Mouse (Mus musculus) MEL-GATA-1-ER (cell line): ENCODE results near the gene Gpbar1.
A peak's percentile ranks its signal among the peaks of the same experiment; 100 is the strongest.

Source experiments
- DNase-seq: peaks from one replicate; pipeline ENCODE4 v3.0.0-alpha.2; 2012; ENCODE audit warnings: low read depth; ENCODE audit errors: extremely low read depth

The Gpbar1 gene

DNA sequence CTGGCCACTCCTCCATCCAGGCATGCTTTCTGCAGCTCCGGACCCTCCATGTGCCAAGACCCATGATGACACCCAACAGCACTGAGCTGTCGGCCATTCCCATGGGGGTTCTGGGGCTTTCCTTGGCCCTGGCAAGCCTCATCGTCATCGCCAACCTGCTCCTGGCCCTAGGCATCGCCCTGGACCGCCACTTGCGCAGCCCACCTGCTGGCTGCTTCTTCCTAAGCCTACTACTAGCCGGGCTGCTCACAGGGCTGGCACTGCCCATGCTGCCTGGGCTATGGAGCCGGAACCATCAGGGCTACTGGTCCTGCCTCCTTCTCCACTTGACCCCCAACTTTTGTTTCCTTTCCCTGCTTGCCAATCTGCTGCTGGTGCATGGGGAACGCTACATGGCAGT, at the start of gene Gpbar1:
Gene Gpbar1 (plus strand): TSS at position 13 of the 400 bp plus-strand sequence.
- no peak for DNase-seq

DNA sequence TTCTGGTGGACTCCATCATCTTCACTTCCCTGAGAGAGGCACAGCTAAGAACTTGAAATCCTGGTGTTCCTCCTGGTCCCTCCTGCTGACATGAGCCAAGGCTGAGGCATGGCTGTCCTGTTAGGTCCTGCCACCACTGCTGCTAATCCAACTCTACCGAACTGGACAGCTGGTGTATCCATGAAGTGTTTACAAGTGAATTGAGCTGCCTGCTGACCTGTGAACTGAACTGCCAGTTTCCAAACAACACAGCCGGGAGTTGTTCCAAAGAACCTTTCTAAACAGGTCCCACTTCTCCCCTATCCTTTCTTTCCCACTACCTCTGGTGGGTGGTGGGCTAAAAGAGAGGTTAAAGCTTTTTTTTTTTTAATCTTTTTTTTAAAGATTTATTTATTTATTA, 48.4 kb upstream of the Gpbar1 start:
- DNase-seq: no peak

GRCm38 (mm10) chr1:74230992-74231391, 47.4 kb upstream of the Gpbar1 start:
- no peak for DNase-seq

- DNase-seq: peak; percentile 74
Measured at GRCm38 (mm10) chr1:74235938-74236589, 42.3 kb upstream of the Gpbar1 start, which contains the start of gene Arpc2. TSS of gene Arpc2 (plus strand) at chr1:74236084.

- DNase-seq: peak; percentile 41
Measured at GRCm38 (mm10) chr1:74236590-74237317, 41.6 kb upstream of the Gpbar1 start.

DNA sequence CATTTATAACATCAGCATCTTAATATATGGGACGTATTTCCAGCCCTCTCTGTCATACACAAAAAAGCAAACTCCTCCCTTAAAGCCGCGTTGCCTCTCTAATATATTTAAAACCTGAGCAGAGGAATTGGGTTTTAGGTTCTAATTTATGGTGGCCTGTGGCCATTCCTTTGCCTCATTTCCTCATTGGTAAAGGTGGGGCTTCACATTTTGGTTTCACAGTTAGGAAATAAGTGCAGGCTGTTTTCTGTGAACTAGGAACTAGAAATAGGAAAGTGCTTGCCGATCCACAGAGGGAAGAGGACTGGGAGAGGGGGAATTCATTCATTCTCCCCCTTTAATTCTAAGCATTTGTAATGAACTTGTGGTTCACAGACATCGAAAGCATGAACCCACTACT, 40.7 kb upstream of the Gpbar1 start:
- DNase-seq: no peak

DNA sequence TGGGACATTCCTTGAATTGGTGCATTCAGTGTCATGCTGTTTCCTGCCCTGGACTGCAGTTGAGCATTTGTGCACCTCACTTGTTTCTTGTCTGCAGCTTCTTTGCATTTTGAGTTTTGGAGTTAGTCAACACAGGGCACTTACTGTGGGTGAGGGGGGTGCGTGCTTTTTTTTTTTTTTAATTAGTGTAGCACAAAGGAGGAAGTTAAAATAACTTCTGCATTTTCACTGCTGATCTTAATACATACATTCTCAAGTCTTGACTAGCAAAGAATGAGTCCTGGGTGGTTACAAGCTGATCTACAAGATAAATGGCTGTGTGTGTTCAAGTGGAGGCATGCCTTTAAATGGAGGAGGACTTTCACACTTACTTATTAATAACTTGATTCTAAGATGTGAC, 40.2 kb upstream of the Gpbar1 start:
- peak; percentile 91 for DNase-seq

DNA sequence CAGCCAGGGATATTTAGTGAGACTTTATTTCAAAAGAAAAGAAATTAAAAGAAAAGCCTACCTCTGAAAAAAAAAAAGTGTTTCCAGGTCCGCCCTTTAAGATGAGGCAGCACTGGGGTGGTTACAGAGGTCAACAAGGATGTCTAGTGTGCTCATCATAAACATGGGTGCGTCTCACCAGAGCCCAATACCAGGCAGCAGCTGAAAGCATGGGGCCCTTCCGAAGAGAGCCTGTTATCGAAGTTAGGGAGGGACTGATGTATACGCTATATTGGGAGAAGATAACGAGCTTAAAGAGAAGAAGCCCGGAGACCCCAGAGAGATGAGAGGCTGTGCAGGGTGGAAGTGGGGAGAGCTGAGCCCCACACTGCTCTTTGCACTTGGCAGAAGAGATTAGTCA, 39.2 kb upstream of the Gpbar1 start:
- peak; percentile 38 for DNase-seq

DNA sequence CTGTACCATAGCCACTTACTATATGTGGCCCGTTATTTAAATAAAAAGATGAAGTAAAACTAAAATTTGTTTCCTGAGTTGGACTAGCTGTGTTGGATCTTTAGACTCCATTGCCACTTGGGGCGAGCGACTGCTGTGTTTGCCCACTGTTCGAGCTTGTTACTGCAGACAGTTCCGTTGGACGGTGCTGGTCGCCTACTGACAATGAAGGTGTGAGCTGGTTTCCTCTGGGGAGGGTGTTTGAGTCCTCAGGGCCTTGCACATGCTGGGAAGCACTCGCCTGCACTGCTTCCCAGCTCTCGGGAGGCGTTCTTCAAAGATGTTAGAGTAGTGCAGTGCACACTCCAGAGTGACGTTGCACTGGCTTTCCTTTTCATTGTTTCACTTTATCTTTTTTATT, 38.7 kb upstream of the Gpbar1 start:
- DNase-seq: no peak

- no peak for DNase-seq
Measured at GRCm38 (mm10) chr1:74240311-74240710, 38.0 kb upstream of the Gpbar1 start.

GRCm38 (mm10) chr1:74240832-74241231, 37.5 kb upstream of the Gpbar1 start:
- peak; percentile 26 for DNase-seq

- DNase-seq: no peak
Measured at GRCm38 (mm10) chr1:74245525-74245924, 32.8 kb upstream of the Gpbar1 start.

- DNase-seq: peak; percentile 81
Measured at GRCm38 (mm10) chr1:74248799-74249198, 29.6 kb upstream of the Gpbar1 start.

- DNase-seq: no peak
Measured at GRCm38 (mm10) chr1:74249331-74249980, 28.9 kb upstream of the Gpbar1 start.

DNA sequence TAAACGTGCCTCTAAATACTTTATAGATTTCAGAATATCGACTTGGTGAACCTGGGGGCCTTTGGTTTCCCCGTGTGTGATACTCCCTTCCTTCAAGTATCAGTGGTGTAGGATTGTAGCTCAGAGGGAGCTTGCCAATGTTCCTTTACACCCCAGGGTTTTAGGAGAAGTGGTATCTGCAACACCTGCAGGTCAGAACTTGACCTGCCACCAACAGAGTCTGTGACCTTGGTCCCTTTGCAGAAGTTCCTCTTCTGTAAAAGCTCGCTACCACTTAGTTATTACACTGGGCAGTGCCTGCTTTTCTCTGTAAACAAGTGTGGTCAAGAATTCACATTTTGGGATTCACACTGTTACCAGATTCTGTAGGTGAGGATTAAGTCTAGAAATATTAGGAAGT, 28.3 kb upstream of the Gpbar1 start:
- DNase-seq: no peak

DNA sequence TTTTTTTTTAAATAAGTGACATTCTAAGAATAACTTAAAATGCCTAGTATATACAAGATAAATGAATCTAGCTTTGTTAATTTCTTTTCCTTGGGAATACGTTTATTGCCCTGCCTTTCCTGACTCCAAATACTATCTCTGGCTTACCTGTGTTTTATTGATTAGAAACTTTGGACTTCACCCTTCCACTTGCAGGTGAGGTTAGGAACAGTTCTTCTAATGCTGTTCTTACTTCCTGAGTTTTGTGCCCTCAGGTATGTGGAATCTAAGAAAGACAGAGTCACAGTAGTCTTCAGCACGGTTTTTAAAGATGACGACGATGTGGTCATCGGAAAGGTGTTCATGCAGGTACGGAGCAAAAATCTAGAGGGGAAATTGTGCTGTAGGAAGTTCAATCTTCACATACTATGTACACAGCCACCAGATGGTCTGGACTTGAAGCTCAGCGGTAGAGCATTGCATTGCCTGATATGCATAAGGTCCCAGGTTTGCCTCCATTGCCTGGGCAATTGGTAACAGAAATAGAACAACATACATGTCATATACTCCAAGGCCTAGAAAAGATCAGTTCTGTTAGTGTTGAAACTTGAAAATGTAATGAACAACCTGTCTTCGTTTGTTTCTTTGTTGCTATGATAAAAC, 22.5 kb upstream of the Gpbar1 start:
- DNase-seq: no peak

DNA sequence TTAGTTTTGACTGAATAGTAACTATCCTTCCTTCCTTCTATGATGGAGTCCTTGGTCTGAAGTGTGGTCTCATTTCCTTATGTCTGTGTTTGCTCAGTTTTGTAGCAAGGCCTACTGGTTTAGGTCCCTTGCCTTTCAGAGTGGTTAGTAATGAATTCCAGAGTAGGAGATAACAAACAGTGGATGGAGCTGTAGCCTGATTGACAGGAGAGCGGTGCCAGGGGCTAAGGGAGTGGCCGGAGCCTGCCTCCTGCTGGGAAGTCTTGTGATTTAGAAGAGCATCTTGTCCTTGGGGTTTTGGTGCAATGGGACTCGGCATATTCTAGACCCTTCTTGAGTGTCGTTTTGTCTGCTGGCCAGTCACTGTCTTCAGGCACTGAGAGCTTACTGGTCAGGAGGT, 21.6 kb upstream of the Gpbar1 start:
- DNase-seq: no peak

DNA sequence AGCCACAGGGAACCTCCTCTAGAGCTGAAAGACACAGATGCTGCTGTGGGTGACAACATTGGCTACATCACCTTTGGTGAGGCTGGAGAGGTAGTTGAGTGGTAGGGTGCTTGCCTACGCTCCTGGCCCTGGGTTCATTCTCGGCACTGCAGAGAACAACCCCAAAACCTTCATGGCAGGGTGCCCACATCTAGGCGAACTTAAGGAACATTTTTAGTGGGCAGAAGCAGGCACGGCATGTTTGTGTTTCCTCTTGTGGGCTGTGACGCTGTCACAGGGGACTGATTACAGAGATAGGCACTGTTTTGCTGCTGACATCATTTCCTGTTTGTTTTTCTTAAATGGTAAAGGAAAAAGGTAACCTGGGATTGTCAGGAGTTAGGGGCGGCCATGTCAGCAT, 15.8 kb upstream of the Gpbar1 start:
- DNase-seq: no peak

DNA sequence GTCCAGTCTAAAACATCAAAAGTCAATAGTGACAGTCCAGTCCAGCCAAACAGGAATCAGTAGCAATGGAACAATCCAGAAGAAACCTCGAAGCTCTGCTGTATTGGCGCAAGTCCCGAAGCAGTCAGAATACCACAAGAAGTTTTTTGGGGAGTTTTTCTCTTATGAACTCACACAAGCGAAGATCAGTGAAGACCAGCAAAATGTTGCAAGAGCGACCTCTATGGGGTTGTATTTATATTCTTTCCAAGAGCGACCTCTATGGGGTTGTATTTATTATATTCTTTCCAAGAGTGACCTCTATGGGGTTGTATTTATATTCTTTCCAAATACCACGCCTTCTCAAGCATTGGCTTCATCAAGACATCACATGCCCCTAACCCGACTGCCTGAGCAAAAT, 9.6 kb upstream of the Gpbar1 start:
- DNase-seq: no peak

DNA sequence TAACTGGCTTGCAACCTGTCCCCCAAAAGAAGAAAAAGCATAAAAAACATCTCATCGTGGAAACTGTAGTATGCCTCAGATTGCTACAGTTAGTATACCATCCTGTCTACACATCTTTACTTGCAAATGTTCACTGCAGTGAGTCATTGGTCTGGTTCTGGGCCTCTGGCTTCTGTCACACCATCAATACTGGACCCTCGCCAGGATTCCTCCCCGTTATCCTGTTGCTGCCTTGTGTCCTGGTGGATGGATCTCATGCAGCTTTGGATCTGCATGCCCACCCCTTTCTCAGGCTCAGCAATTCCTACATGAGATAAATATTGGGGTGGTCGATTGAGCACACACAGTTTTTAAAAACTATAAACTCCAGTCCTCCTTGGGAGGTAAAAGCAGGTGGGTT, 6.7 kb upstream of the Gpbar1 start:
- no peak for DNase-seq

- no peak for DNase-seq
Measured at GRCm38 (mm10) chr1:74275015-74275414, 3.3 kb upstream of the Gpbar1 start.

- no peak for DNase-seq
Measured at GRCm38 (mm10) chr1:74277041-74277440, 1.3 kb upstream of the Gpbar1 start.
